Mouse (Mus musculus) bone marrow macrophage, adult 2 months (primary cell): Measurements from ENCODE around the gene Tmem91.

Source experiments
- CTCF ChIP-seq: IDR thresholded peaks from 2 replicates; pipeline ENCODE4 v1.5.1; 2012; ENCODE audit warnings: low read depth, mild to moderate bottlenecking, low read length, moderate library complexity
- POLR2A ChIP-seq: IDR thresholded peaks from 2 replicates; pipeline ENCODE4 v1.6.1; 2012; ENCODE audit warnings: mild to moderate bottlenecking, low read depth, low read length, borderline replicate concordance

- no peak for TF ChIP-seq POLR2A
- TF ChIP-seq CTCF = no peak
Measured at GRCm38 (mm10) chr7:25676085-25676781, 1.3 kb upstream of the Tmem91 start.
